Mouse (Mus musculus) cerebellum, adult 9-10 months (tissue): ENCODE results near the gene Cacnb1.

ENCODE experiments used
- DNase-seq: peaks from one replicate; pipeline ENCODE4 v3.0.0; 2022

Cacnb1 gene

DNA sequence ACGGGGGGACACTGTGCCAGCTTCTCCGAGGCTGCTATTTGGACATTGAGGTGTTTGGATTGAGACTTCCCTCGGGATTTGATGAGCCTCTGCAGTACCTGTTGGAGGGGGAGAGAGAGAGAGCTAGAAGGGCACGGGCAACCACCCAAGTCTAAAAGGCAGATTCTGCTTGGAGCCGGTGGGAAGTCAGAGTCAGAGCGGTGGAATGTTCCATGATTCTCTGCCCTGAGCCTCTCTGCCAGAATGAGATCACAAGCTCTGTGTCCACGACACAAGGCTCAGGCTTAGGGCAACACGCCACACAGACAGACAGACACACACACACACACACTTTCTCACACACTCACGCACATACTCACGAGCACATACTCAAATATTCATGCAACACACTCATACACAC lies 17.1 kb downstream of the Cacnb1 start:
- DNase-seq, result no peak

DNA sequence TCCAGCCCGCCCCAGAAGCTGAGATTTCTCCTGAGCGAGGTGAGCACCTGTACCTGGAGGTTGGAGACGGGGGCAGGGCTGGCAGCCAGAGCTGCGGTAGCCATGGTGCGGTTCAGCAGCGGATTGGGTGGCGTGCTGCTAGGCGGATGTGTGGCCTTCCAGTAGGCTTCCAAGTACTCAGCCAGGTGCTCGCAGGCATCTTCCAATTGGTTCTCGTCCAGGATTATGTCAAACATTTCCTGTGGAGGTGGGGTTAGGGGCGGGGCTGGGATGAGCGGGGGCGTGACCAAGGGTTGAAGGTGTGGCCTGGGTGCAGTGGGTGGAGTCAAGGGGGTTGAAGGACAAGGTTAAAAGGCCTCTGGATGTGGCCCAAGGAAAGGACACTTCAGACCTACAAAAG lies 17.8 kb downstream of the Cacnb1 start:
- no peak for DNase-seq

DNA sequence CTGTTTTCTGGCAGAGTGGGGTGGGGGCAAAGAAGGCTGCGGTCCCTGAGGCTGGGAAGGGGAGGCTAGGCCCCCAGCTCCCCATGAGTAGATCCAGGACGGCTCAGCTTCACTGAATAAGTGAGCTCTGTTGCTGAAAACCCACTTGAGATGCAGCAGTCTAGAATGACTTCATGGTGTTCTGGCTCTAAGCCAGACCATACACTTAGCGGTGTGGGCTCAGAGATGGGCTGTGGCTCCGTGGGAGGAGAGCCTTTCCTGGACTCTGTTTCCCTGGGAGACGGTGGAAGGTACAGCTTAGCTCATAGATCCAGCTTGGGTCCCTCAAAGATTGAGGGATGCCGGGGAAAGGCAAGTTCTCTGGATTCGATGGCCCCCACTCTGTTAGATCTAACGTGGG lies 18.7 kb downstream of the Cacnb1 start:
- no peak for DNase-seq

DNA sequence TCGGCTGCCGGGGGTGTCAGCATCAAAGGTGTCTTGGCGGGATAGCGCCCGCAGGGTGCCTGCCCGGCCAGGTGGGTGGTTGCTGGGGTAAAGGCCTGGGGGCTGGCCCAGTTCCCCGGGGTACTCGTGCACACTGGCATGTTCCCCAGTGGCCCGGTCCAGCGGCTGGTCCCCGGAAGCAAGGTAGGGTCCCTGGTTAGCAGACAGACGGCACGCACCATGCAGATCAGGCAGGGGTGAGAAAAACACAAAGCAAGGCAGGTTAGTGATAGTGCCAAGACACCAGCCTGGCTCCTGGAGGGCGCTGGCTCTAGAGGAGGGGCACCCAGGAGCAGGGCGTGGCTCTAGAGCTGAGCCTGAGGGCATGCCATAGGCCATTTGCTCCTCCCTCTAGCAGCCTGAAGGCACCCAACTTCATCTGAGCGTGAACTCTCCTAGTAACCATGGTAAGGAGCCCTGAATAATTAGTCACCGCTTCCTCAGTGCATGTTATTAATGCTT lies 19.6 kb downstream of the Cacnb1 start:
- DNase-seq, result no peak

DNA sequence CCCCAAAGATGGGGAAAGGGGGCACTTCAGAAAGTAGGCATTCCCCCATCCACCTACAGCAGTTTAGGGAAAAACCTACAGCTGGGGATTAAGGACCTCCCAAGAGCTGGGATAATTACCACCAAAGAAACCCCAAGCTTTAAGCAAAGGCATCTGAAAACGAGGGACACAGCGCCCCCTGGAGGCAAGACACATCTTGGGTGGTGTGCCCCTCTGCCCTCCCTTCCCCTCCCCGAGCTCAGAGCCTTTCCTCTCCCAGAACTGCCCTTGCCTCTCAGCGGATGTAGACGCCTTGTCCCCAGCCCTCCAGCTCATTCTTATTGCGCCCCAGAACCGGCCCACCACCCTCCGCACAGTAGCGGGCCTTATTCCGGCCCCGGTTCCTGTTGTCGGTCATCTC lies 20.2 kb downstream of the Cacnb1 start:
- peak; percentile 77 for DNase-seq

DNA sequence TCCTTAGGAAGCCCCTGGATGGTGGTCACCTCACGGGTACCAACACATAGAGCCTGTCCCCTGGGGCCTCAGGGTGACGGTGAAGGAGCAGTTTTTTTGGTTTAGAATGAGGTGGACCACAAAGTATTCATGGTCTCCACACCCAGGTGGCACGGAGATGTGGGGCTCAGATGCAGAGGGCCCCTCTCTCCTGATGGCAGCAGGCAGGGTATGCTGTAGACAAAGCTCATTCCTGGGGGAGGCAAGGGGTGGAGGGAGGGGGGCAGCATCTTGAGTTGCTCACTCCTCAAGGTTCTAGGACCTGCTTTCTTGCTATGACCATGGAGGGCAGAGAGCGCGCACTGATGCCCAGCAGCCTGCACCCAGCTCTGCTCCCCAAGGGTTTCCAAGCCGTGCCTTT lies 20.8 kb downstream of the Cacnb1 start:
- no peak for DNase-seq

DNA sequence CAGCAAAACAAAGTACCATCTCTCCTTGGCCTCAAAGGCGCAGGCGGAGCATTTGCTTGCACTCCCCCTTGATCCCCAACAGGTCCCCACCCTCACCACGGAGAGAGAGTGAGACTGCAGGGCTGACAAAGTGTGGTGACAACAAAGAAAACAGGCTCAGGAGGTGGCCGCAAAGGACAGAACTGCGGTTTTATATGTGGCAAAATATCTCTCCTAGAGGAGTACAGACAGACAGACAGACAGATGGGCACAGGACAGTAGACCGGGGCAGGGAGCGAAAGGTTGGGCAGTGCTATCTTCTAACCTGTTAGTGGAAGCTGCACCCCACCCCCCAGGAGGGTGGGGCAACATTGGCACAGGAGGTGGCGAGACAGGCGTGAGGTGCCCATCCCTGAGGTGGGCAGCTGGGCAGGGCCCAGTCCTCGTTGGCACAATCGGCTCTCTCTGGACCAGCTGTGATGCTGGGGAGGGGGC lies 21.4 kb downstream of the Cacnb1 start:
- no peak for DNase-seq

DNA sequence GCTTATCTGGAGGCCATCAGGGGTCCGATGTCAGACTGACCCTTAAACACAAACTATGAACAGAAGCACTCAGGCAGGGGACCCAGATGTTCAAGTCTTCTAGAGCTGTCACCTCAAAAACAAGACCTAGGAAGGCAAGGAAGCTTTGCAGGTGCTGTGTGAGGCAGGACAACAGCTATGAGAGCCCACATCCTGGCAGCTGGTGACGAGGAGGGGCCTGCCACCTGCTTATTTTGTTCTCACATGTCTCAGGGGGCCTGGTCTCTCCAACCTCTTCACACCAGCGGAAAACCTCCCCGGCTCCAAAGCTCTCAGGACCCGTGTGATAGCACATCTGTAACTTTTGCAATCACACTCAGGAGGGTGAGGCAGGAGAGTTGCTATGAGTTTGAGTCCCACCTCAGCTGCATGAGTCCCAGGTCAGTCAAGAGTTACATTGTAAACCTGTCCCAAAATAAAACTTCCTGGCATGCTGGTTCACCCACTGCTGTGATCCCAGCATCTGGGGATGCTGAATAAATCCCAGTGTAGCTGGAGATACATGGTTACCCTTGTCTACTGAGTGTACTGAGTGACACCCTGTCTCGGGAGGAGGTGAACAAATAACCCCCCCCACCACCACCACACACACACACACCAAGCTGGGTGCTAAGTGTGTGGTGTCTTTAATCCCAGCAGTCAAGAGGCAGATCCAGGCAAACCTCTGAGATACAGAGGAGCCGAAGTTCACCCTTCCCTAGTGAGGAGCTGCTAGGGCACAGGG lies 22.3 kb downstream of the Cacnb1 start:
- no peak for DNase-seq

DNA sequence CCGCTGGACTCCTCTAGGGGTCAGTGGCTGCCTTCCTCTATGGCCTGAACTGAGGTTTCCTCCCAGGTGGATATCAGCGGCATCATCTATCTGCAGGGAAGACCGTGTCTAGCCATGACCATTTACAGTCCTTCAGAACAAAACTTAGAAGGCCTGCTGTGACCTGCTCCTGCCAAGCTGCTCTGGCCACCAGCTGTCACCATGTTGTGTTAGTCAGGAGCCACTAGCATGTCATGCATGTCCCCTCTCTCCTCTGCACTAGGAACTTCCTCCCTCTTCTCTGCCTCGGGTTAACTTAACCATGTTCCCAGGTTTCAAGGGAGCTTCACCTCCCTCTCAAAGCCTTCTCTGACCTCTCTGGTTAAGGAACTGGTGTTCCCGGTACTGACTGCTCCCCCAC lies 23.1 kb downstream of the Cacnb1 start:
- no peak for DNase-seq

DNA sequence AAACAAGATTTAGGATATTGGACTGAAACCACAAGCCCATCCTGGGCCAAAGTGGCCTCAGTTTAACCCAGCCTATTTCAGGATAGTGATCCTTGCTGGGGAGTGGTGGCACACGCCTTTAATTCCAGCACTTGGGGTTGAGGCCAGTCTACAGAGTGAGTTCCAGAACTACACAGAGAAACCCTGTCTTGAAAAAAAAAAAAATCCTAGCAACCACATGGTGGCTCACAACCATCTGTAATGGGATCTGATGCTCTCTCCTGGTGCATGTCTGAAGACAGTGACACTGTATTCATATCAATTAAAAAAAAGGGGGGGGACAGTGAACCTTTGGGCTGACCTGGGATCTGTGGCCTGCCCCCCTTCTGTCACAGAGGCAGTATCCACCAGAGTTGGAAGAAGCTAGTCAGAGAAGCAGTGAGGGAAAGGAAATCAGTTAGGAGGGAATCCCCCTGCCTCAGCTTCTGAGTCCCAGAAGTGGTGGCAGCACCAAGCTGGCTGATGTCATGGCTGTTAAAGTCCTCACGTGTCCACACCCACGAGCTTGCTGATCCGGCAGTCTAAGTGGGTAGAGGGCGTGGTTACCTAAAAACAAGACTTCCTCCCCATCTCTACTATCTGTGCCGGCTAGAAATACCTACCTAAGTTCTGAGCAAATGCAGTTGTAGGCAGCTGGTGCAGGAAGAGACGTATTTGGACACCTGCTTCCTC lies 23.8 kb downstream of the Cacnb1 start:
- no peak for DNase-seq

DNA sequence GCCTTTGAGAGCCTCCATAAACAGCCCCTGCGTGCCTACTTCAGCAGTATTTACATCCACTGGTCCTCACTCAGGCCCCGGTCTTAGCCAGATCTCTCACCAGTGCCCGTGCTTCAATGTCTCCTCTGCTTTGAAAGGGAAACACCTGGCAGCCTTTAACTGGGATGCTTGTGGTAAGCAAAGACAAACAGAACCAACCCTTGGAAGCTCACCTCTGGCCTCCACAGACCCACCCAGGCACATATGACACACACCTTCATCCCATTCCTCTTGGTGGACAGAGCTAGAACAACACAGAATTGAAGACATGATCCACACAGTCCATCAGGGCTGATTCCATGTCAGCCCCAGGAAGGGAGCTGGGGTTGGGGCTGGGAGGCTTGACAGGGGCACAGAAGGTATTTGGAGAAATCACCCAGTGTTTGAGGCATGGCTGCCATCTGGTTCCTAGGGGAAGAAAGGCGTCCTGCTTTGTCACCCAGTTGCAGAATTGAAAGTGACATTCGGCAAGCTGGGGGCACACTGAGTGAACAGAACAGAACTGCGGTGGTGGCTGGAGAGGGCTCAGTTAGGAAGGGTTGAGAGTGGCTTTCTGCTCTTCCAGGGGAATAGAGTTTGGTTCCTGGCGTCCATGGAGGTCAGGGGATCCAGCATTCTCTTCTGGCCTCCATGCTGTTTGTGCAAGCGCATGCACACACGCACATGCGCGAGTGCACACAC lies 24.6 kb downstream of the Cacnb1 start:
- DNase-seq, result no peak

DNA sequence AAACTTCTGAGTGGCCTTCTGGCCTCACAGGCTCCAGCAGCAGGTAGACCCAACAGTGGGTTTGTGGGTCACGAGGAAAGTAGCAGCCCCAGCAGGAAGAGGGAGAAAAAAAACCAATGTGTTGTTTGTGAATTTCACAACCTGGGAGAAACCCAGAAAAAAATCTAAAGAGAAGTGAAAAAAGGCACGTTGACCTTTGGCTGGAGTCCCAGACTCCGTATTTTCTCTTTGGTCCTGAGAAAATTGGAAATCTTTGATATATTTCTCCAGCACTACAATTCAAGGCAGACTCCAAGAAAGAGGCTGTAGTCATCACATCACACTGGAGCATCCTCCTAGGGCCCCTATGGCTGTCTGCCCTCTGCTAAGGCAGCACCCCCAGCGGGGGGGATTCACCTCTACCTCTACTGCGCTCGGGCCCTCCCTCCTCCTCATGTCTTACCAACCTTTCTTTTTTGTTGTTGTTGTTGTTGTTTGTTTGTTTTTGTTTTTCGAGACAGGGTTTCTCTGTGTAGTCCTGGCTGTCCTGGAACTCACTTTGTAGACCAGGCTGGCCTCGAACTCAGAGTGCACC lies 25.4 kb downstream of the Cacnb1 start:
- DNase-seq, result no peak

DNA sequence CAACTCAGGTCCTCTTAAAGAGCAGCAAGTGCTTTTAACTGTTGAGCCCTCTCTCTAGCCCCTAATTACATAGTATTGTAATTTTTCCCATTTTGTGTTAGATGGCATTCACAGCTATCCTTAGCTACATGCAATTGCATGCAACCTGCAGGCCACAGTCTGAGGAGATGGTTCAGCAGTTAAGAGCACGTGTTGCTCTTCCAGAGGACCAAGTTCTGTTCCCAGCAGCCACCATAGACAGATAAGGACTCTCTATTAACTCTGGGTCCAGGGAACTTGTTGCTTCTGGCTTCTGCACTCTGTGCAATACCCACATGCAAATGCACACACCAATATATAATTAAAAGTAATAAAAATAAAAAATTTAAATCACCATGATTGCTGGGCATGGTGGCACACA lies 26.1 kb downstream of the Cacnb1 start:
- no peak for DNase-seq

DNA sequence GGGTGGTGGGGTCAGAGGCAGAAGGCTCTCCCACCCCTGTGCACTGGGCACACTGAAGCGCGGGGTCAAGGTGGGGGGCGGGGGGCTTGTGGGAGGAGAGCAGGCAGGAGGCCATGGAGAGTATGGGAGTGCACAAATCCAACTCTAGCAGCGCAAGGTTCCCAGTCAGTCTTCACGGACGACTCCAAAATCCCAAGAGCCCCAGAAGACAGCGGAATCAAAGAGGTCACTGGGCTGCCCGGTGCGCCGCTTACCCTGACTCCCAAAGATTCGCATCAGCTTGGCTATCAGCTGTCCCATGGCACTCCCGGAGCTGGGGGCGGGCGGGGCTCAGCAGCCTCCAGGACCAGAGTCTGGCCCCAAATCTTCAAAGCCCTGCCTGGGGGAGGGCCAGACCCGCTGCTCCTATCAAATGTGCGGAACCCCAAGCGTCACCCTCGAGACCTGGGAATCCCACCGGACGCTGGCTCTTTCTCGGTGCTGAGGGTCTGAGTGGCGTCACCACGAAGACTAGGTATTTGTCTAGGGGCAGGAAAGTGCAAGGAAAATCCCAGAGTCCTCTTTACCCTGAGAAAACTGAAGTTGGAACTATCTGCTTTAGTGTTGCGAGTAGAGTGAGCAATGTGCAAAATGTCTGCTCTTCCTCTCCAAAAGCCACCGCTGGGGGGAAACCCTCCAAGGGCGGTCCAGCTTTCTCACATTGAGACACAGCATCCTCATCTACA lies 27.1 kb downstream of the Cacnb1 start, which contains the start of gene Arl5c:
Gene Arl5c (minus strand): TSS at position 618 of the 725 bp plus-strand sequence.
- no peak for DNase-seq

DNA sequence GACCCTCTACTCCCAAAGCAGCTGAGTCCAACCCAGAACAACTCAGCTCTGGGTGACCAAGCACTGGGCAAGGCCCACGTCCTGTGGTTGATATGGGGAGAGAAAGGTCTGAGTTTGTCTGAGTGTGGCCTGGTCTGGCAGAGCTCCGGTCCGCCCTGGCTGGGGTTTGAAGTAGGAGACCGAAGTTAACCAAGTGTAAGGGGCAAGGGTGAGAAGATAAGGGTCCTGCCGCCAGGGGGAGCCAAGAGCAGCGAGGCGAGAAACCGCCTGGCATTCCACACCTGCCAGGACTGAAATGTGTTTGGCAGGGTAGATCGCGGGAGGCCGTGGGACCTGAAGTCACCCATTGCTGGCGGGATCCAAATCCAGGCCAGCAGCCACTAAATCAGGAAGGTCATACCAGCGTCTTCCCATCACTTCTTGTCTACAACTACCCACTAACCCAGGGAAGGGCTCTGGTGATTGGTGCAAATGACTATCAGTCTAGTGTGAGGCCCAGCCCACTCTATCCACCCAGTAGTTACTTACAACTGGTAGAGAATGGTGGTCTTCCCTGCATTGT lies 28.2 kb downstream of the Cacnb1 start:
- DNase-seq, result peak; percentile 73

DNA sequence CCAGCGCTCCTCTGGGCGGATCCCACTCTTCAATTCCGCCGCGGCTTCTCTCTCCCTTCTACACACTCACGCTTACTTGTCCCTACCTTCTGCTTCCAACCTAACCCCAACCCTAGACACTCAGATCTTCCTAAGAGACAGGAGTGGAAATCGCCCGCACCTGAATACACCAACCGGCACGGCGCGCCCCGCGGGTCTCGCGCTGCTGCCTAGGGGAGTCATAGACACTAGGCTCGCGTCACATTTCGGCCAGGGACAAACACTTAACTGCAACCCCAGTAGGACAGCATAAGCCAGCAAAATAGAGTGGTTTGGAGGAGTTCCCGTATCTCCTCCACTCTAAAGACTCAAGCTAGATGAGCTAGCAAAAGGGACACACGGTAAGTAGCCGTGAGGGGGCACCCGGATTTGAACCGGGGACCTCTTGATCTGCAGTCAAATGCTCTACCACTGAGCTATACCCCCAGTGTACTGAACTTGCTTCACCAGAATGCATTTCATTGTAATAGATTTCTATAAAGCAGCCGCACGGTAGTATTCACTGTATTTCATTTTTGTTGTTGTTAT lies 34.2 kb downstream of the Cacnb1 start:
- DNase-seq, result peak; percentile 95

DNA sequence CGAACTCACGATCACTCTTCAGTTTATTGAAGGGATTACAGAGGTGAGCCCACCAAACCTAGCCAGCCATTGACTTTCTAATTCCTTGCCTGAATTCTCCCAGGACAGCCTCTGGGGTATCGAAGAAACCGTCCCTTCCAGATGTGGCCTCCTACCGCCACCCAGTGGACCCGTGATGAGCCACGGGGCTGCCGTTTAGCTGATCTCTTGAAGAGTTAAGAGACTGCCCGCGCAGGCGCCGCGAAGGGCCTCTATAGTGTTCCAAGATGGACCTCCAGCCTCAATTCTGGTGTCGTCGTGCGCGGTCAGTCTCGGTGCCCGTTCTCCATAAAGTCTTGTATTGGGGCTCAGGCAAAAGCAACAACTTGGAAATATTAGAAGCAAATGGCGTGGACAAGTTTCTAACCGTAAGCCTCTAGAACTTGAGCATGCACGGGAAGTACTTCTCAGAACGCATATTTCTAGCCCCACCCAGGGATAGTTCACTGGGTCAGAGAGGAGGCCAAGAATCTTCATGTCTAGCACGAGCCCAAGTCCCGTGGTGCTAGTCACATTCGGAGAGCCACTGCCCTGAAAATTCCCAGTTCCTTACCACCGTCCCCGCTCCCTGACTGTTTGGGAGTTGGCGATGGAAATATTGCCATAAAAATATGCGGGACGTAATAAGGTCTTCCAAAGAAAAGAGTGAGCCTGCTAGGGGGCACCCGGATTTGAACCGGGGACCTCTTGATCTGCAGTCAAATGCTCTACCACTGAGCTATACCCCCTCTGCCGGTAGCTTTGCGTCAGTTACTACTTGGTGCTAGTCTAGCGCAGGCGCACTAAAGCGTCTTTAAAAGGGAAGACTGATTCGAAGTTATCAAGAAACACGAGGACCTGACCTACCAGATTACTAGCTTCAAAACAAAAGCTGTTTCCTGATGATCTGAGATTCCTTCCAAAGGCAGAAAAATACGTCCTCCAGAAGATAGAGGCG lies 35.0 kb downstream of the Cacnb1 start:
- peak; percentile 97 for DNase-seq

DNA sequence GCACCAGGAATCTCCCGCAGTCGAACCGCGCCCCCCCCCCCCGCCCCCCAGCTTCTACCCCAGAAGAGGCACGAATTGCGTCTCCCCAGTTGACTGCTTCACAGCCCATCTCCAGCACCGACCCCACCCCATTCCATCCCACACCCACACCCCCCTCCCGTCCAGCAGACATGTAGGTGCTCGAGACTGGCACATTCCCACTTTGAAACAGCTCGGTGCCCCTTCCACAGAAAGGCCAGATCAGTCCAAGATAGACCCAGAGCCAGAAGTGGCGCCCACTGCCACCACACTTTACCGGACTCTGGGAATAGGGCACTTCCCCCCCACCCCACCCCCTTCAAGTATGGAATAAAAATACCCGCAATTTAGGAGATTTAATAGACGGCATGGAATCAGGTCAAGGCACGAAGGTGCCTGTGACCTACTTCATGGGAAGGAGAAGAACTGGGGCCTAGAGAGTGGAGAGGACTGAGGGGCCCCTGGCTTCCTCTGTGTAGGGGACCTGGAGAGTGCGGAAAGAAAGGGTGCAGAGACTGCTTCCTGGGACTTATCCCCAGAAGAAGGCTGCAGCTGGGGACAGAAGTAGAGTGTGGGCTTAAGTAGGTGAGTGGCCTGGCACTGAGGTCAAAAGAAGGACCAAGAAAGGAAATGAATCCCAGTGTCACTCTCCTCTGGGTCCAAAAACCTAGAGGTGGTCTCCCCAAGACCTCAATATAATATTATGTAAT lies 35.9 kb downstream of the Cacnb1 start:
- DNase-seq, result no peak
